Mouse (Mus musculus): ENCODE data around the gene Carmil3. TPM values are rescaled to one million over a fixed set of nuclear protein-coding genes. Genes with fewer than 3 reads are reported as not detected.
A peak's percentile ranks its signal among the peaks of the same experiment; 100 is the strongest.

Carmil3 gene
- polyA plus RNA-seq (2015; fragmentation: Nextera tagmentation; extraction: Ambion mirVana), result 1.1 and 1.3 TPM in 2 replicates

DNA sequence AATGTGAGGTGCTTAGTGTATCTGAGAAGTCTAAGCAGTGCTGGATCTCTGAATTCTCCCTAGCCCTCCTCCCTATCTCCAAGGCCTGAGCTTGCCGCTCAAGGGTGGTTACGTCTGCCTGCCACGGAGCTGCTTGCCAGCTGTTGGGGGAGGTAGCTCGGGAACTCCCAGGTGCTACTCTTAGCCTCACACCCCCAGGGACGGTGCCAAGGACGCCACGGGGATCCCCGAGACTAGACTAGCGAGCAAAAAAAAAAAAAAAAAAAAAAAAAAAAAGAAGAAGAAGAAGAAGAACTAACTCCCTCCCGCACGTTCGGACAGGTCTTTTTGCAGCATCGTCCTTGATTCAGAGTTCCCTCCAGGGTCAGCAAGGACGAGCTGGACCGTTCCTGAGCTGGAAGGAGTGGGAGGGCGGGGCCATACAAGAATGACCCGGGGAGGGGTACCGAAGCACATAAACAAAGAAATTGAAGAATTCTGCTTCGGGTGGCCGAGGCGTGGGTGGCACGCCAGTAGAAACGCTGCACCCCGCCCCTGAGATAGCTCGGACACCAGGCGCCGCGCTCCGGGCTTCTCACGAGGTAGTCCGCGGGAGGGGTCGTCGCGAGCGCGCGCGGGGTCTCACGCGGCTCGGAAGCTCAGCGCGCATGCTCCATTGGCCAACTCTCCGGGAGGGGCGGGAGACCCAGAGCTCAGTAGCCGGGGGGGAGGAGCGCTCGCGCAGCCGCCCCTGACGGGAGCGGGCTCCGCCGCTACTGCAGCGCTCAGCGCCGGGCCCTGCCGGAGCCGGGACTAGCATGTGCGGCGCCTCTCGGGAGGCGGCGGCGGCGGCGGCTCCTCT, at the start of gene Carmil3:
Gene Carmil3 (plus strand): TSS at position 291 of the 841 bp plus-strand sequence.
- DNase-seq (ENCODE audit: low spot score), result peak; percentile 73

DNA sequence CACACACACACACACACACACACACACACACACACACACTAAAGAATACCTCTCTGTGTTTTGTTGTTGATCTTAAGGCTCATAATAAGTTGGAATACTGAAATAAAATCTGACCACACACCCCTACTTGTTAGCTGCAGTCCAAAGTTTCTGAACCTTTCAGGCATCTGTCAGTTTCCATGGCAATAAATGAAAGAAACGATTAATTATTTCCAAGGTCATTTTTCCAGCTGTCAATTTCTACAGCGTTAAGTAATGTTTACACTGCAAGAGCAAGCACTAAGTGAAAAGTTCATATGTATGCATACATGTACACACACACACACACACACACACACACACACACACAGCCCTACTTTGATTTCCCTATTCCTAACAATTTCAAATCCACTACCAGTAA, 32.8 kb upstream of the Carmil3 start:
- DNase-seq (ENCODE audit: low spot score), result no peak

DNA sequence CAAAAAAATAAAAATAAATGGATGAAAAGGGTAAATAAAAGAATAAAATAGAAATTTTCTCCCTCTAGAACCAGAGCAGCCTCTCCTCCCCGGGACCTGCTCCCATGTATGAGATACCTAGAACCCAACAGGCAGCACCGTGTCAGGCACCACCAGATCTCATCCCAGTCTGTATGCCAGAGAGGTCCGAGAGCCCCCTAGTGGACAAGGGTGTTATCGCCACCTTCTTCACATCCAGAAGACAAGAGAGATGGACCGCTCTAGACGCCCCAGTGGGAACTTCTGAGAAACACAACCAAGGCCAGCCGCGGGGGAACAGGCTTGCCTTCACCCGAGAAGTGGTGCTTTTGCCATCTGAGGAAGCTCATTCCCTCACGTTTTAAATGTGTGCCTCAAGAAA, 32.2 kb upstream of the Carmil3 start:
- DNase-seq (ENCODE audit: low spot score), result peak; percentile 75

- DNase-seq (ENCODE audit: low spot score), result no peak
Observed at GRCm38 (mm10) chr14:55458761-55459160, 31.7 kb upstream of the Carmil3 start.

DNA sequence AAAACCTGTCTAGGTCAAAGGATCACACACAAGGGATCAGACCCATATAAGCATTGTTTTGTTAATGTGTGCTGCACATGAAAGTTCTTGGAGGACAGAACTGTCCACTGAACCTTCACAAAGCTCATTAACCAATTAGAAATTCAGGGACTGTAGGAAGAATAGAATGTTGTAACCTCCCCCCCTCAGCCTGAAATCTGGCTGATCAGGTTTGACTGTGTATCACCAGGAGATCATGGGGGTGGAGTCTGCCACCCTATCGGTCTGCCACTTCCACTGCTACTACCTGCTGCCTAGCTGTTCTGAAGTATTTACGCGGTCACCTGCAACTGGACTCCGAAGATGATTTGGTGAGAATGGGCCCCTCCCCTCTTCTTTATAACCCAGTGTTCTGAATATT, 30.7 kb upstream of the Carmil3 start:
- DNase-seq (ENCODE audit: low spot score), result no peak

DNA sequence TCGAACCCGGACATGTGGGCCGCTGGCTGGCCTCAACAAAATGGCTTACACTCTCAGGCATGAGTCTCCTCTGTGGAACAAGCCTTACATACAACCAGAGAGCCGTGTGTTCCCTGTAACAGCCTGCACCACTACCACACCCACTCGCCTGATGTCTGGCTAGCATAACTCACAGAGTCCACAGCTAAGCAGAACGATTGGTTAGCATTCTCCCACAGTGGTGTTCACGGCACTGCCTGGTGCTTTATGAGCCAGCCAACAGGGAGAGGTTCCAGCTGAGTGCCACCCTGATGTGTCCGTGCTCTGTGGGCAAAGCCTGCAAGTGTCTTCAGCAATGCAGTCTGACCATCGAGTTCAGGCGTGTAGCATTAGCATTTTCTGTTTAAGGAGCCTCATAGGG, 30.2 kb upstream of the Carmil3 start:
- no peak for DNase-seq (ENCODE audit: low spot score)

GRCm38 (mm10) chr14:55461757-55462156, 28.7 kb upstream of the Carmil3 start:
- no peak for DNase-seq (ENCODE audit: low spot score)

GRCm38 (mm10) chr14:55466481-55466880, 24.0 kb upstream of the Carmil3 start:
- DNase-seq (ENCODE audit: low spot score), result no peak

DNA sequence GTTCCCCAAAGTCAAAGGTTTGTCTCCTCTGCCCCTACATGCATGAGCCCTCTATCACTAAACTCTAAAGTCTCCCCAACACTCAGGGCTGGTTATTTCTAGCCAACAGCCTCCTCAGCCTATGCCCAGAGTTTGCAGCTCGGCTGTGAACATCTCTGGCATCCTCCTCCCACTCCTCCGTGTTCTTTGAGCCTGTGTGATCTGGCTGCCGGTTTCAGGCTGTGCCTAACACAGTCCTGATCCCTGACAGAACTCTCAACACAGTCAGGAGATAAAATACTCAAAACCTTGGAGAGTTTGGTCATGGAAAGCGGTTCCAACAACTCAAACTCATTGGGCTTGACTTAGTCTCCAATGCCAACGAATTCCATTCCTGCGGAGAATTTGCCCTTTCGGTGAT, 23.3 kb upstream of the Carmil3 start:
- DNase-seq (ENCODE audit: low spot score), result no peak

DNA sequence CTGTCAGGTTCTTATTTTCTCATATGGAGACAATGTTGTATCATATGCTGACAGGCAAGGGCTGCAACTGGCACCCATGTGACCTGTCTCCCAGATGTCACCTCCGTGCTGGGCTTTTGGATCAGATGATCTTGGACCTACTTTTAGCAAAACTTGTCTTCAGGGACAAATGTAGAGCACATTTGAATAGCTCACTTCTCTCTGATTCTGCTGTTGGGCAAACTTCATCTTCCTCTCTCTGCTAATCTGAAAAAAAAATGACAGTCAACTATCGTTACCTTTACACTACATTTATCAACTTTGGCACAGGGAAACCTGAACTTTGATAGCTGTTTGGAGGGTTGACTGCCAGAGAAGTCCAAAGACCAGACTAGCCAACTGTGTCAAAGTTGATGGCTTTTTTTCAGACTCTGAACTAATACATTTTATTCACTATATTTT, 22.1 kb upstream of the Carmil3 start:
- DNase-seq (ENCODE audit: low spot score), result no peak

DNA sequence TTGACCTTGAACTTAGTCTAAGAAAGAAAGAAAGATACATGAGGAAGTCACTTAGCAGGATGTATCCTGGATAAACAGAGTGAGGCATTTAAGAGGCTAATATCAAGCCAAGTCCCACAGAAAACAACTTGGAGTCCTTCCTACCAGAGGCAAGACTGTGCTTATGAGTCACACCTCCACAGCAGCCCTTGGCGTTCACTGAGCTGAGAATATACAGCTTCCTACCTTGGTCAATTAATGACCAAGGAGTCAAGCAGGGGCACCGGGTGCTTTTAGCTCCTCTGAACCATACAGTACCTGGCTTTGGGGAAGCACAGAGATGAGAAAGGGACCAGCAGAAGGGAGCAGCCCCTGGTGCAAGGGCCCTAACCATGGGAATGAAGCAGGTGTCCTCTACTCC, 21.4 kb upstream of the Carmil3 start:
- DNase-seq (ENCODE audit: low spot score), result no peak

GRCm38 (mm10) chr14:55469821-55470220, 20.6 kb upstream of the Carmil3 start:
- DNase-seq (ENCODE audit: low spot score), result no peak

DNA sequence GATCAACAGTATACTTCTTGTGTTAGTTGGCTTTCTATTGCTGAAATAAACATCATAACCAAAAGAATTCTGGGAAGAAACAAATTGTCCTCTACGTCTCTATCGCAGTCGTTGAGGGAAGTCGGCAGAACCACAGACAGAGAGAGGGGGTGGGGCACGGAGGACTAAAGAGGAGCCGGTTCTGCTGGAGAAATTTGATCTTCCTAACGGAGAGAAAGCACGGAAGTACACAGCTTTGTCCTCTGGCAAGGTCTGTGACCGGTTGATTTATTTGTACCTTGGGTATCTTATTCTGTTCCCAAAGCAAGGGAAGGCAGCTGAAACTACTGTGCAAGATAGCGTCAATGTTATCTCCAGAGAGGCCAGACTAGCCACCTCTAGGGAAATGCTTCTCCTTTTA, 19.6 kb upstream of the Carmil3 start:
- no peak for DNase-seq (ENCODE audit: low spot score)

DNA sequence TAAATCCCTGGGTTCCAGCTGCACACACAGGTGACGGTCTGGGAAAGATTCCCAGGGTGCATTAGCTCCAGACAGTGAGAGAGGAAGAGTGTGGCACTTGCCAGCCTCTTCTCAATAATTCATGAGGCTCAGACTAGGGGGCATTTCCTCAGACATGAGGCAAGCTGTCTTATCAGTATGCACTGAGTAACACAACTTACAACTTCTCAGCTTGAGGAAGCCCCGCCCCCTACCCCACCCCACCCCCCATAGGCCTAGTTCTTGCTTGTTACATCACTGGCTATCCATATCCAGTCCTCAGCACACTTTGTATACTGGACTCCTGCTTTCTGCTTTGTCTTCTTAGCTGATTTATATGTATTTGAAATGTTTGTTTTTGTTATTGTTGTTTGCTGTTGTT, 14.8 kb upstream of the Carmil3 start:
- DNase-seq (ENCODE audit: low spot score), result no peak

- no peak for DNase-seq (ENCODE audit: low spot score)
Observed at GRCm38 (mm10) chr14:55477421-55477820, 13.0 kb upstream of the Carmil3 start.

DNA sequence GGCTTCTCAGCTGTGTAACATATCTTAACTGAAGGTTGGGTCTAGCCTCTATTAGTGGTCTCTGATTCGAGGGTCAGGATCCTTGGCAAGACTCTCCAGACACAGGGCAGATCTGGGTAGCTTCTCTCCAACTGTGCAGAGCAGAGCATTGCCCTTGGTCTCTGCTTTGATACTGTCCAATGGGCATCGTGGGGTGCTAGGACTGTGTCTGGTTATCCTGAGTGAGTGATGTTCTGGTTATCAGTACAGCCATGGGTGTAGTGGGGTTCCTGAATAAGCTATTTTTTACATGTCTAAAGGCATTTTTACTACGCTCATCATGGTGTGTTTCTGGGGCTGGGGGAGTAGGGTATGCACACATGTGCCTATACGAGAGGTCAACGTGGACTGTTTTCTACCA, 12.6 kb upstream of the Carmil3 start:
- no peak for DNase-seq (ENCODE audit: low spot score)

DNA sequence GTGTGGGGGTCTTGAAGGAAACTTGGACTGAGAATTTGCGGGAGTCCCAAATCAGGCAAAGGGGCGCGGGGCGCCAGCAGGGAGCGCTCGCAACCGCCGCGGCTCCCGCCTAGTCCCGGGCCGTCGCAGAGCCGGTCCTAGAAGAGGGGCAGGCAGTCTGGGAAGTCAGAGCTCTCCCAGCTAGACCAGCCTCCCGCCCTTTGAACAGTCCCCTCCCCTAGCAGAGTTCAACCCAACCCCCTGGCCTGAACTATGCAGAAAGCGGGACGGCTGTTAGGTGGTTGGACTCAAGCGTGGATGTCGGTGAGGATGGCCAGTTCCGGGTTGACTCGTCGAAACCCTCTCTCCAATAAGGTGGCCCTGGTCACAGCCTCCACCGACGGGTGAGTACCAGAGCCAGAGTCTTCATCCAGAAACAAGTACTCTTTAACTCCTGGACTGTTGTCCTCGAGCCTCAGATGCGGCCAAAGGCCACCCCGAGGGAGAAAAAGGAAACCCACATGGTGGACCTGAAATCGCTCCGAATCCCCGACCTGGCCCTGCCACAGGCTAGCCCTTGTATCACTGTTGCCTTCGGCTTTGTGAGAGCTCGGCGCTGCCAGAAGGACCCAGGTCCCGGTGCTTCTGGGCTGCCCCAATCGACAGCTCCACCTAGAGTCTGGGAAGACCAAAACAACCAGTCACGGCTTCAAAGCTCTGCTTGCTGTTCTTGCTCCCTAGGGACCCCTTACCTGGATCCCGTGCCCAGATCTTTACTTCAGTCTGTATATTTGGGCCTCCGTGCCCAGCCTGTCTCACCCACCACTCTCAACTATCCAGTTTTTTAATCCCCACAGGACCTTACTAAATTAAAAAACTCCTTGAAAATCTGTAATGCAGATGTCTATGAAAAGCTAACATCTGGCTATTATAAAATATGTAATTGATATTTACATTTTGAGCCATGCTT, 11.5 kb upstream of the Carmil3 start, which contains the start of gene Dhrs4:
Gene Dhrs4 (plus strand): TSS at position 108 of the 949 bp plus-strand sequence.
- DNase-seq (ENCODE audit: low spot score), result peak; percentile 84

GRCm38 (mm10) chr14:55479629-55480028, 10.8 kb upstream of the Carmil3 start:
- no peak for DNase-seq (ENCODE audit: low spot score)

GRCm38 (mm10) chr14:55484430-55485085, 5.9 kb upstream of the Carmil3 start:
- no peak for DNase-seq (ENCODE audit: low spot score)

- DNase-seq (ENCODE audit: low spot score), result no peak
Observed at GRCm38 (mm10) chr14:55486836-55487235, 3.6 kb upstream of the Carmil3 start.

DNA sequence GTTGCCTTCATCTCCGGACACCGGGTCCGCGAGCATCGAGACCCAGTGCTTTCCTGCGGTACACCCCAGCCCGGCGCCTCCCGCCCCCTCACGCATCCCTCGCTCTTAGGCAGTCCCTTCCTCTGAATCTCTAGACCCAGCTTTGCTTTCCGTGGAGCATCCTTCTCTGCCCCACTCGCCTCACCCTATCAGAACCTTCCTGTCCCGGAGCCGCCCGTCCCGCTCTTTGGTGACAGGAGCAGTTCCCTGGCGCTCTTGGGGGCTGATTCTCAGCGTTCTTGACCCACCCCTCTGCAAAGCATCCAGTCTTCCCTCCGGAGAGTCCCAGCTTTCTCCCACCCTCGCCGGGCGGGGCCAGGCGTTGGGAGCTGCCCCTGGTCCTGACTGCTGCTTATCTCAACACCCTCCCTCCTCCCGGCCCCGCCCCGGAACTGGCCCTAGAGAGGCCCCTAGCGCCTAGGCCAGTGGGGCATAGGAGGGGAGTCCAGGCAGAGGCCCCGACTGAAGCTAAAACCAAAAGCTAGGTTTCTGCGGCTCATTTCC, 911 bp downstream of the Carmil3 start:
- DNase-seq (ENCODE audit: low spot score), result peak; percentile 20
